Mouse (Mus musculus) lung, postnatal 25 days (tissue): ENCODE measurements around the gene Gm17581.

ENCODE experiments used
- DNase-seq: peaks from one replicate; pipeline ENCODE4 v3.0.0; 2022; ENCODE audit warnings: low spot score

The Gm17581 gene

GRCm38 (mm10) chr2:155691336-155691722 lies 44.3 kb downstream of the Gm17581 start:
- DNase-seq, result no peak

GRCm38 (mm10) chr2:155689211-155689610 lies 46.5 kb downstream of the Gm17581 start:
- no peak for DNase-seq

- no peak for DNase-seq
Observed at GRCm38 (mm10) chr2:155687746-155688145, 47.9 kb downstream of the Gm17581 start.

- no peak for DNase-seq
Observed at GRCm38 (mm10) chr2:155686572-155686971, 49.1 kb downstream of the Gm17581 start.
